Mouse (Mus musculus) C2C12 (cell line): ENCODE data around the gene Wrap73.

ENCODE experiments used
- CTCF ChIP-seq: IDR thresholded peaks from one replicate; pipeline ENCODE4 v1.5.1; 2011; ENCODE audit not compliant: control insufficient read depth, insufficient read depth, insufficient read length
- MAX ChIP-seq: IDR thresholded peaks from one replicate; pipeline ENCODE4 v1.6.1; 2011; ENCODE audit warnings: mild to moderate bottlenecking, control low read depth

DNA sequence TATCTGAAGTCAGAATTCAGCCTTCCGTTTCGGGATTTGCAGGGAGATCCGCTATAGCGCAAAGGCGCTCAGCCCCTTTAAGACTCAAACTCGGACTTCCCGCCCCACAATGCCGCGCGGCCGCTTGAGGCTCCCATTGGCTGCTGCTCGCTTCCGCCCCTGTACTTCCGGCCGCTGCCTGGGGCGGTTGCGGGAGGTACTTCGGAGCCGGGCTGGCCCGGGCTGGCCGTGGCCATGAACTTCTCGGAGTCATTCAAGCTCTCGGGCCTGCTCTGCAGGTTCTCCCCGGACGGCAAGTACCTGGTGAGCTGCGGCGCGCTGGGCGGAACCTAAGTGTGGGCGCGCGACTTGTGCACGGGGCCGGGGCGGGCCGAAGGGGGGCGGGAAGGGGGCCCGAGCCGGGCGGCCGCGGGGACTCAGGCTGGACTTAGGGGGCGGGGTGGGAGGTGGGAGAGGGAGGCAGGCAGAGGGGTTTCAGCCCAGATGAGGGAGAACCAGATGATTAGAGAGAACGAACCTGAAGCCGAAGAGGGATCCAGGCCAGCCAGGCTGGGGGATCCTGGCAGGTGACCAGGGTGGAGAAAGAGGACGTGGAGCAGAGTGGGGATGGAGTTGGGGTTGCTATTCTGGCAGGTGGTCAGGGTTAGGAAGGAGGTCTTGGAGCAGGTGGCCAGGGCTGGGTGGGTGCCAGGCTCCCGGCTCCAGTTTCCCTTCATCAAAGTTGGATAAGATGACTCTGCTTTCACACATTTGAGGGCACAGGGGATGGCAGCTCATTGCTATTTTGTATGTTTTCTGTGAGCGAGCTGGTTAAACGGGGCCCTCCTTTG lies at the start of gene Wrap73:
- no peak for TF ChIP-seq CTCF
- TF ChIP-seq MAX = no peak
